Mouse (Mus musculus) kidney, adult 10 weeks (tissue): ENCODE results near the gene Slx4ip. TPM values are rescaled to one million over a fixed set of nuclear protein-coding genes. Genes with fewer than 3 reads are reported as not detected.

Experiments used
- polyA plus RNA-seq: library from polyadenylated mRNA; stranded (reverse); fragments of 350-450 nt; fragmentation: Illumina TruSeq; extraction: RNeasy Lipid Tissue Mini Kit (QIAGEN cat#74804); gene quantifications from one replicate; pipeline ENCODE4 v1.2.3, GENCODE M21; 2014; ENCODE audit warnings: low read depth, low replicate concordance

The Slx4ip gene
- 8.7 TPM for polyA plus RNA-seq

DNA sequence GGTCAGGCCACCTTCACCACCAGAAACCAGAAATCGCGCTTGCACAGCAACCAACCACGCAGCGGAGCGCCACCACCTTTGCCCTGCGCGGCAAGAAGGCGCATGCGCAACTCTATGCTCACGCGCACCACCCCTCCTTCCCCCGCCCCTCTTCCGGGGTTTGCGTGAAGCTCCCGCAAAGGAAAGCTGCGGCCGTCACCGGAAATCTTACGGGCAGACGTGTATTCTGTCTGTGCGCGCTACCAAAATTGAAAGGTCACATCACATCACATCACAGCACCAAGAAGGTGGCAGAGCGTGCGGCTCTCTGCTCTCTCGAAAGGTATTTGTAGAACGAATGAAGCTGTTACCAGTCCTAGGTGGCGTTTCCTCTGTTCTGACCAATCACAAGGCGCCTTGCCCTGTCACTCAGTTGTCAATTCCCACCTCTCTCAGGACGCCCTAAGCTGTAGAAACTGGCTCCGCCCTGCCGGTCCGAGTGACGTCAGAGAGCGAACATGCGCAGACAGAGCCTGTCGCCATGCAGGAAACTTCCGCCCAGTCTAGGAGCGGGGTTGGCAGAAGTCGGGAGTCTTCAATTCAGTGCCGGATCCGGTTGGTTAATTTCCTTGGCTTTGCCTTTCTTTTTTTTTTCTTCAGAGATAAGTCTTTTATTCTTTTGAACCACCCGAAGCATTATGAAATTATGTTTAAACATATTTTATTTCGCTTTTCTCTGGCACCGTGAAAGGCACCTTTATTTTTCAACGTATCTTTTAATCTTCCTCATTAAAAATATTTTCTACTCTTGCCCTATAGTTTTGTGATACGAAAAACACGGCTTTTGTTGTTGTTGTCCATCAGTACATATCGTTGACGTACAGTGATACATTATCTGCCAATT, at the start of gene Slx4ip, which contains the start of the genes AL731706.1 and Mkks:
Slx4ip (plus strand) TSS at position 151 of the 883 bp plus-strand sequence.
AL731706.1 (minus strand) TSS at position 322 of the 883 bp plus-strand sequence.
Mkks (minus strand) TSS at position 322 of the 883 bp plus-strand sequence.

DNA sequence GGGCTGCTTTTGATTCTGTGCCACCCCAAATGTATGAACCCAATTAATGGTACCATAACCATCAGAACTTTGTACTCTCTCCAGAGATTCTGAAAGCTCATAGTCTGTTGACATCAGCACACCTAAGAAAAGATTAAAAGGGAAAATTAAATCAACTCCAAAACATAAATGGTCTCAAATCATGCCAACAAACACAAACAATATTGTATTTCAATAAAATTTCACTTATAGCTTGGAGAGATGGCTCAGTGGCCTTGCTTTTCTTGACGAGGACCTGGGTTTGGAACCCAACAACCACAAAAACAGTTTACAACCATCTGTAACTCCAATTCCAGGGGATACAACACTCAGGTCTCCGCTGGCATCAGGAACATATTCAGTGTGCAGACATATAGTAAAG, 5.4 kb upstream of the Slx4ip start, which contains the start of gene AL731706.2:
AL731706.2 (minus strand) TSS at position 101 of the 400 bp plus-strand sequence.

DNA sequence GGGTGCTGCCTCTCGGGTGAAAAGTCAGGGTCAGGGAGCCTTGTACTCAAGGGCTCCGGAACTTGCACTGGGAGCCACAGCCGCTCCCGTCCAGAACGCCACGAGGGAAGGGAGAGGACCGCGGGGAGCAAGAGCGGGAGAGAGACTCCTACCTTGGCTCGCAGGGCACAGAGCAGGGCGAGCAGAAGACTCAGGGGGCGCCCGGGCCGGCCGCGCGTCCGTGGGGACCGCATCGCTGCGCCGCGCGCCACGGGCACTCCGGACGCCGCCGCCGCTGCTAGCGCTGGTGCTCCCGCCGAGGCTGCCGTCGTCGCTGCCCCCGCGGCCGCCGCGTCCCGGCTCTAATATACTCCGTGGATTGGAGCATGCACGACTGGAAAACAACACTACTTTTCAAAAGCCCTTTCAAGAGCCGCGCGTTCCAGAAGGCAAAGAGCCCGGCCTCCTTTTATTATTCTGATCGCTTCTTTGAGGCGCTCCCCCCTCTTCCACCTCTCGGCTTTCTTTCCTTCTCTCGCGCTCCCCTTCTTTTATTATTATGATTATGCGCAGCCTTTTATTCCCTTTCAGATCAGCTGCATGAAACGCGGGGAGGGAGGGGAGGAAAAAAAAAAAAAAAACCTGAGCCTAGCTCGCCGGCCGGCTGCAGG, 225.1 kb downstream of the Slx4ip start, which contains the start of gene Jag1:
Jag1 (minus strand) TSS at position 620 of the 650 bp plus-strand sequence.

Other genes starting within 250 kb of the Slx4ip start
- not detected for gene Snap25, start 177.8 kb upstream of the Slx4ip start, polyA plus RNA-seq
- 71.1 TPM for gene AL731706.2, start 5.5 kb upstream of the Slx4ip start, polyA plus RNA-seq
- 16.7 TPM for gene AL731706.1, start 171 bp downstream of the Slx4ip start, polyA plus RNA-seq
- 149 TPM for gene Mkks, start 171 bp downstream of the Slx4ip start, polyA plus RNA-seq
- 12.9 TPM for gene Jag1, start 225.4 kb downstream of the Slx4ip start, polyA plus RNA-seq